Mouse (Mus musculus) CH12.LX (cell line): Measurements from ENCODE around the gene Skor1. TPM values are rescaled to one million over a fixed set of nuclear protein-coding genes. Genes with fewer than 3 reads are reported as not detected.

ENCODE experiments used
- DNase-seq: peaks from one replicate; pipeline ENCODE4 v3.0.0-alpha.2; 2013; ENCODE audit errors: extremely low read depth
- H3K27ac ChIP-seq: 2 replicates; pipeline ENCODE4 v1.5.1; 2012; ENCODE audit warnings: low read depth, mild to moderate bottlenecking, control low read depth, moderate library complexity; ENCODE audit not compliant: insufficient read depth
- H3K27me3 ChIP-seq: replicated peaks from 2 replicates; pipeline ENCODE3; 2012; ENCODE audit warnings: inconsistent platforms
- H3K36me3 ChIP-seq, 2 experiments: replicated peaks in 1 of 2; 2 replicates each; pipeline versions ENCODE3 to v1.6.1; 2012; ENCODE audit warnings: inconsistent platforms in 1 of 2, low read length in 1 of 2, mild to moderate bottlenecking in 1 of 2, mixed read lengths in 1 of 2, moderate library complexity in 1 of 2; ENCODE audit not compliant: control insufficient read depth in 1 of 2, insufficient read depth in 1 of 2
- H3K4me1 ChIP-seq, 2 experiments: 2 replicates each; pipeline ENCODE4 v1.6.1; 2012; ENCODE audit warnings: inconsistent platforms in 1 of 2, moderate library complexity in 1 of 2; ENCODE audit not compliant: insufficient read depth in 2 of 2, control insufficient read depth in 1 of 2
- H3K4me2 ChIP-seq: 2 replicates; pipeline ENCODE4 v1.6.1; 2012; ENCODE audit warnings: low read depth, mild to moderate bottlenecking, control low read depth; ENCODE audit not compliant: poor library complexity, insufficient read depth, severe bottlenecking
- H3K4me3 ChIP-seq, 3 experiments: fragments of 150-350 bp in 1 of 3; sonication (generic) in 1 of 3; replicated peaks in 1 of 3; 2 replicates each; pipeline versions ENCODE3 to v1.5.1; 2011 to 2012; ENCODE audit warnings: low read depth in 2 of 3, low read length in 2 of 3, mild to moderate bottlenecking in 2 of 3, moderate library complexity in 2 of 3, control low read depth in 1 of 3, improper control_type of control experiment in 1 of 3, inconsistent platforms in 1 of 3, mixed read lengths in 1 of 3; ENCODE audit not compliant: poor library complexity in 1 of 3
- H3K79me2 ChIP-seq: replicated peaks from 2 replicates; pipeline ENCODE4 v1.6.1; 2012; ENCODE audit warnings: mild to moderate bottlenecking, moderate library complexity; ENCODE audit not compliant: control insufficient read depth, poor library complexity, insufficient read depth, severe bottlenecking; ENCODE audit errors: extremely low read depth
- H3K9ac ChIP-seq: 2 replicates; pipeline ENCODE4 v1.6.1; 2012; ENCODE audit warnings: low read depth, mild to moderate bottlenecking, control low read depth, moderate library complexity; ENCODE audit not compliant: insufficient read depth
- H3K9me3 ChIP-seq: replicated peaks from 2 replicates; pipeline ENCODE3; 2012; ENCODE audit warnings: low read length, inconsistent platforms, mixed read lengths
- CHD2 ChIP-seq: IDR thresholded peaks from 2 replicates; pipeline ENCODE4 v1.6.1; 2011; ENCODE audit warnings: low read length, improper control_type of control experiment
- CTCF ChIP-seq, 2 experiments: IDR thresholded peaks in 1 of 2; conservative IDR thresholded peaks in 1 of 2; 2 replicates each; pipeline ENCODE4 v1.5.1; 2011 to 2012; ENCODE audit warnings: low read depth in 2 of 2, low read length in 2 of 2, improper control_type of control experiment in 1 of 2, inconsistent platforms in 1 of 2, mild to moderate bottlenecking in 1 of 2, moderate library complexity in 1 of 2
- ELF1 ChIP-seq: IDR thresholded peaks from 2 replicates; pipeline ENCODE4 v1.6.1; 2014; ENCODE audit warnings: low read depth, mild to moderate bottlenecking, inconsistent platforms, low read length, improper control_type of control experiment
- EP300 ChIP-seq: IDR thresholded peaks from 2 replicates; pipeline ENCODE4 v1.6.1; 2011; ENCODE audit warnings: low read length, improper control_type of control experiment
- ETS1 ChIP-seq: conservative IDR thresholded peaks from 2 replicates; pipeline ENCODE4 v1.6.1; 2012; ENCODE audit warnings: low read depth, mild to moderate bottlenecking, inconsistent platforms, low read length, improper control_type of control experiment, moderate library complexity
- HCFC1 ChIP-seq: IDR thresholded peaks from 2 replicates; pipeline ENCODE4 v1.6.1; 2012; ENCODE audit warnings: low read depth, mild to moderate bottlenecking, inconsistent platforms, low read length, improper control_type of control experiment
- JUN ChIP-seq: IDR thresholded peaks from 2 replicates; pipeline ENCODE4 v1.6.1; 2011; ENCODE audit warnings: low read depth, mild to moderate bottlenecking, low read length, improper control_type of control experiment, moderate library complexity; ENCODE audit not compliant: insufficient read depth
- JUND ChIP-seq: conservative IDR thresholded peaks from 2 replicates; pipeline ENCODE4 v1.6.1; 2011; ENCODE audit warnings: low read depth, low read length, improper control_type of control experiment
- MEF2A ChIP-seq: IDR thresholded peaks from 2 replicates; pipeline ENCODE4 v1.6.1; 2014; ENCODE audit warnings: low read depth, mild to moderate bottlenecking, inconsistent platforms, low read length, improper control_type of control experiment, borderline replicate concordance
- MXI1 ChIP-seq: IDR thresholded peaks from 2 replicates; pipeline ENCODE4 v1.6.1; 2011; ENCODE audit warnings: mild to moderate bottlenecking, low read depth, low read length, improper control_type of control experiment
- NELFE ChIP-seq: IDR thresholded peaks from 2 replicates; pipeline ENCODE4 v1.6.1; 2011; ENCODE audit warnings: low read depth, low read length, improper control_type of control experiment
- PAX5 ChIP-seq: IDR thresholded peaks from 2 replicates; pipeline ENCODE4 v1.6.1; 2012; ENCODE audit warnings: low read length, inconsistent platforms, mixed read lengths
- SIN3A ChIP-seq: IDR thresholded peaks from 2 replicates; pipeline ENCODE4 v1.6.1; 2012; ENCODE audit warnings: low read length, improper control_type of control experiment, inconsistent platforms
- TCF12 ChIP-seq: IDR thresholded peaks from 2 replicates; pipeline ENCODE4 v1.6.1; 2014; ENCODE audit warnings: low read depth, mild to moderate bottlenecking, inconsistent platforms, low read length, improper control_type of control experiment
- USF1 ChIP-seq: IDR thresholded peaks from 2 replicates; pipeline ENCODE4 v1.6.1; 2014; ENCODE audit warnings: low read depth, mild to moderate bottlenecking, inconsistent platforms, low read length, improper control_type of control experiment
- USF2 ChIP-seq: conservative IDR thresholded peaks from 2 replicates; pipeline ENCODE4 v1.6.1; 2011; ENCODE audit warnings: low read depth, low read length, improper control_type of control experiment
- ZKSCAN1 ChIP-seq: IDR thresholded peaks from 2 replicates; pipeline ENCODE4 v1.6.1; 2012; ENCODE audit warnings: low read depth, inconsistent platforms, low read length, improper control_type of control experiment, borderline replicate concordance
- ZMIZ1 ChIP-seq: IDR thresholded peaks from 2 replicates; pipeline ENCODE4 v1.6.1; 2012; ENCODE audit warnings: low read depth, mild to moderate bottlenecking, inconsistent platforms, low read length, improper control_type of control experiment
- ZNF384 ChIP-seq: IDR thresholded peaks from 2 replicates; pipeline ENCODE4 v1.6.1; 2012; ENCODE audit warnings: low read depth, low read length, improper control_type of control experiment, inconsistent platforms
- dilution Hi-C: fragments of 300-500 bp; cut with MboI; formaldehyde crosslinking; loops from 2 replicates; pipeline ENCODE4 v1.14.3; 2020; ENCODE audit warnings: low sequenced_read_pairs; ENCODE audit not compliant: extremely low pct_unique_long_range_greater_than_20kb, extremely low pct_ligation_motif_present
- in situ Hi-C: fragments of 300-500 bp; cut with MboI; formaldehyde crosslinking; loops from 3 replicates; pipeline ENCODE4 v1.14.3; 2019; ENCODE audit warnings: low sequenced_read_pairs, low pct_ligation_motif_present, low pct_unique_long_range_greater_than_20kb, mixed read lengths
- polyA plus RNA-seq: library from polyadenylated mRNA; unstranded; fragments of >175 nt; gene quantifications from 2 replicates; pipeline ENCODE4 v1.2.1, GENCODE M21; 2012; ENCODE audit warnings: low read depth; ENCODE audit not compliant: insufficient read length
- total RNA-seq, 2 experiments: library from RNA; depleted of rRNA; stranded (reverse); fragments of 300-350 nt in 1 of 2; fragments of >200 nt in 1 of 2; gene quantifications; 2 replicates each; pipeline ENCODE4 v1.2.3; 2012 to 2014

Skor1 gene
- total and polyA plus RNA-seq, 3 experiments = not detected

DNA sequence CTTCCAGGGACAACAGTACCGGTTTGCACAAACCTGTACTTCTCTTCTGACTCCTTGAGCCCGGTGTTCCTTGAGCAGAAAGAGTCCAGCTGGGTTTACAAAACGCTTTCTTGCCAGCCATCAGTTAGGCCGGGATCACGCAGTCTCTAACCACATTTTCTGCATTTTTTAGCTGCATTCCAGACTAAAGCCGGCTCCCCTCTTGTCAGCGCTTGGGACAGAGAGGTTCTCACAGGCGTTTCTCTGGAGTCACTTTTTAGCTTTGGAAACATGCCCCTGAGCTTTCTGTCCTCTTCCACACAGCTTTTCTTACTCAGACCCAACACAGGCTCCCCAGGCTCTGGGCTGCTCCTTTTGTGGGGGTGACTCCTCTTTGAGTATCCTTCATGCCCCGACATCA lies 1.5 kb downstream of the Skor1 start:
- TF ChIP-seq ZNF384 (no peak), TCF12 (no peak), MXI1 (no peak), JUND (no peak)
- TF ChIP-seq, all 38 proteins: peak for 0
- Histone ChIP-seq H3K36me3 (no peaks in the 10 kb centered on the region), H3K27ac (no peak overlapping the region), H3K9ac (no peak overlapping the region), H3K4me1 (no peaks in the 10 kb centered on the region), H3K9me3 (peaks cover 75% of the 10 kb centered on the region), H3K79me2 (no peaks in the 10 kb centered on the region), H3K4me2 (no peak overlapping the region), H3K4me3 (no peak overlapping the region), H3K27me3 (no peaks in the 10 kb centered on the region)
- dilution Hi-C loops (no loop called here), in situ Hi-C loops (no loop called here)
- no peak for DNase-seq

DNA sequence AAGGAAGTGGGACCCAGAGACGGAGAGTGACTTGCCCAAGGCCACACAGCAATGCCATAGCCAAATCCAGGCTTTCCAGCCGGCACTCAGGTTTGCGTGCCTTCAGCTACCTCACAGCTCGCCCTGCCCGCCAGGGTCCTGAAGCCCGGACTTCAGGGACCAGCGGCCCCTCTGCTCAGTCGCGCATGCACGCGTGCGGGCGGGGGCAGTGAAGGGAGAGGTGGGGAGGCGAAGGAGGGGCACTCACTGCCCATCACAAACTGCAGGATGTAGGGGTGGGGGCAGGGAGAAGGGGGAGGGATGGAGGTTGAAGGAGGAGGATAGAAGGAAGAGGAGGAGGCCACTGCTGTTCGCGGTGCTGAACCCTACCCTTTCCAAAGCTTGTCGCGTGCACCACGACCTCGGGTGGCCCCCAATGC lies 1.9 kb downstream of the Skor1 start:
- H3K4me2 ChIP-seq = no peak overlapping the region
- no peaks in the 10 kb centered on the region for H3K79me2 ChIP-seq
- H3K9ac ChIP-seq = no peak overlapping the region
- in situ Hi-C loops = no loop called here
- no peak for TF ChIP-seq NELFE
- TF ChIP-seq PAX5 = no peak
- TF ChIP-seq CTCF (conservative IDR thresholded peaks at IDR 0.05 in 1 of 2, IDR thresholded peaks at IDR 0.05 in 1 of 2; ENCODE audit: low read depth in 2 of 2, low read length in 2 of 2) = no peak
- TF ChIP-seq MEF2A = no peak
- no peak for TF ChIP-seq ZKSCAN1
- no peak for TF ChIP-seq ELF1
- no peak for TF ChIP-seq CHD2
- TF ChIP-seq ETS1 = no peak
- TF ChIP-seq MXI1 = no peak
- TF ChIP-seq, all 38 proteins: peak for 0
- Histone ChIP-seq H3K9me3 (peaks cover 80% of the 10 kb centered on the region), H3K4me1 (no peaks in the 10 kb centered on the region), H3K27me3 (no peaks in the 10 kb centered on the region), H3K4me3 (no peak overlapping the region), H3K27ac (no peak overlapping the region), H3K36me3 (no peaks in the 10 kb centered on the region)
- dilution Hi-C loops = no loop called here
- no peak for DNase-seq

DNA sequence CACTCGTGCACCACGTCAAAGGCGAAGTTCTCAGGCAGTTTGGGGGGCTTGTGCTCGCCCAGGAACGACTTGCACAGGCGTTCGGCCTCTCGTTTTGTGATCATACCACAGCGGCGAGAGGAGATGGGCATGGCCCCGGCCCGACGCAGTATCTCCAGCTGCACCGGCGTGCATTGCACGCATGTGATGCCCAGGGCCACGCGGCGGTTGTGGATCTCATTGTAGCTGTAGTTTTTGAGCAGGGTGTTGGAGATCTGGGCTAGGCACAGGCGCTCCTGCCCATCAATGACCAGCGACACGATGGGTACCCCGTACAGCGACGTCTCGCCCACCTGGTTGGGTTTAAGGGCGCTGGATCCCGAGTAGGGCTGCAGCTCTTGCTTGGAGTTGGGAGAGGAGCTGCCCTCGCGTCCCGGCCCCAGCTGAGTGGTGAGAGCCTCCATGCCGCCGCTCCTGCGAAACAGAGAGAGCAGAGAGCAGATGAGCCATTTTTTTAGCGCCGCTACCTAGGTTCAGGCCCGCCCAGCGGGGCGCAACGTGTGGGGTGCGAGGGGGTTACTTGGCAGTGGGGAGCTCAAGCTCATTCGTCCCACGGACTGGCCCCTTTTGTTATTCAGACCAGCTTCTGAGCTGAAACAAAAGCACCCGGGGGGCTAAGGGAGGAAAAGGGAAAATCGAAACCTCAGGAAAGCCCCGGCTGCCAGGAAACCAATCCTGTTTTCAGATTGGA lies 2.5 kb downstream of the Skor1 start:
- Histone ChIP-seq H3K9me3 (peaks cover 80% of the 10 kb centered on the region), H3K4me3 (no peak overlapping the region), H3K36me3 (no peaks in the 10 kb centered on the region), H3K27ac (no peak overlapping the region), H3K79me2 (no peaks in the 10 kb centered on the region), H3K4me1 (no peaks in the 10 kb centered on the region), H3K9ac (no peak overlapping the region), H3K4me2 (no peak overlapping the region), H3K27me3 (no peaks in the 10 kb centered on the region)
- no peak for TF ChIP-seq SIN3A
- TF ChIP-seq NELFE = no peak
- no peak for TF ChIP-seq HCFC1
- no peak for TF ChIP-seq ZKSCAN1
- TF ChIP-seq ZMIZ1 = no peak
- TF ChIP-seq EP300 = no peak
- TF ChIP-seq USF1 = no peak
- no peak for TF ChIP-seq JUN
- no peak for TF ChIP-seq USF2
- in situ Hi-C loops (no loop called here), dilution Hi-C loops (no loop called here)
- DNase-seq = no peak
